ENCODE assay signal across 22 mouse cellular contexts in the genomic region with DNA sequence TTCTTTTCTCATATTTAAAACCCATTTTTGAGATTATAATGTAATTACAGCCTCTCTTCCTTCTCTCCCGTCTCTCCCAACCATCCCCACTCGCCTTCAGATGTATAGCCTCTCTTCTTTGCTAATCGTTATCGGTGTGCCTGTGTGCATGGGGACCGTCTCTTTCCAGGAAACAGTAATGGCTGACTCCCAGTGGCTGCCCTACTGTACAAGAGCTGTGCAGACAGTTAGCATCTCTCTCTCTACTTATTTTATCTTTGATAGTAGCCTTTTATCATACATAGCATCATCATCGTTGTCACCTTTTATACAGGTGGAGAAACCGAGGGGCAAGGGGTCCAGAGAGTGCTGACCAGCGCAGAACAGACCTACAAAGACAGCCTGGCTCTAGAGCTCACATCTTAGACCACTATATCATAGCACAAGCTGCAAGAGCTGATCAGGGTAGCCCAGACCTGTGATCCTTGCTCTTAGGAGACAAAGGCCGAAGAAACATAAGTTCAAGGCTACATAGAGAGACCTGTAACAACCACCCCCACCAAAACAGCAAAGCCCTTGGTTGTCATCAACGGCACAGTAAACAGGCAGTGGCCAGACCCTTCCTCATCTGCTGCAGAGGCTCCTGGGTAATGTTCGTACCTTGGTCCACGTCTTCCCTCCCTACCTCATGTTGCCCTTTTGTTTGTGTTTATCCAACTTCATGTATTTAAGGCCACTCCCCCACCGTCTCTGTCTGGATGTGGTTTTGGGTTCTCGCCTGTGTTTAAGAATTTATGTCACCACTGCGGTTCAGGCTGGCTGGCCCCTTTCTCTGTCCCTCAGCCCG.
DNase-seq lines count a peak whose midpoint lies in the region; ATAC-seq and TF ChIP-seq lines count a peak whose summit lies in the region.
"Had no signal": no experiment of that assay in that cellular context is flagged by ENCODE, and none has a peak within 500 bp of the region (broad histone marks: within the 10 kb centered on the region; RNA-seq: fewer than 3 reads in every experiment).

No protein-coding gene starts in this region.

- no peaks in the 10 kb centered on the region for H3K27me3 ChIP-seq in limb, embryonic 10.5 days (ENCODE audit: low read depth, poor library complexity, severe bottlenecking)
- no peaks in the 10 kb centered on the region for H3K27me3 ChIP-seq in heart, adult 2 months (ENCODE audit: control insufficient read depth, insufficient read depth, low read length)
- H3K27me3 ChIP-seq: forebrain, embryonic 15.5 days; heart, embryonic 15.5 days; hindbrain, embryonic 13.5 days had no signal

- TF ChIP-seq EP300 in heart, adult 2 months (IDR thresholded peaks at IDR 0.05; ENCODE audit: insufficient read depth, low read depth, low read length) = no peak

- no peak for ATAC-seq in erythroid progenitor cell, adult 5-6 weeks (replicated peaks; ENCODE audit: low FRiP score, poor library complexity, severe bottlenecking)
- ATAC-seq: forebrain, embryonic 15.5 days; hindbrain, embryonic 16.5 days; intestine, postnatal 0 days had no signal

- no peaks in the 10 kb centered on the region for H3K36me3 ChIP-seq in limb, embryonic 10.5 days
- no peaks in the 10 kb centered on the region for H3K36me3 ChIP-seq in heart, adult 2 months (ENCODE audit: control insufficient read depth, insufficient read depth, low read length)
- H3K36me3 ChIP-seq: forebrain, embryonic 12.5 days; forebrain, embryonic 15.5 days; heart, embryonic 15.5 days; hindbrain, embryonic 10.5 days; hindbrain, embryonic 13.5 days had no signal

- H3K27ac ChIP-seq in limb, embryonic 10.5 days = peak overlapping the region; percentile 47; the same call in 1 of the 2 replicates
- H3K27ac ChIP-seq in heart, adult 2 months = no peak overlapping the region
- H3K27ac ChIP-seq: forebrain, embryonic 12.5 days; forebrain, embryonic 15.5 days; heart, embryonic 15.5 days; hindbrain, embryonic 10.5 days; hindbrain, embryonic 13.5 days had no signal

- no peaks in the 10 kb centered on the region for H3K79me2 ChIP-seq in heart, adult 2 months (replicated peaks; ENCODE audit: control insufficient read depth, insufficient read depth, low read length)

- H3K9ac ChIP-seq in heart, adult 2 months (ENCODE audit: low read depth, low read length) = no peak overlapping the region
- H3K9ac ChIP-seq: forebrain, embryonic 12.5 days; forebrain, embryonic 15.5 days; heart, embryonic 15.5 days; hindbrain, embryonic 13.5 days had no signal

- peaks cover 39% of the 10 kb centered on the region for H3K4me1 ChIP-seq in limb, embryonic 10.5 days
- H3K4me1 ChIP-seq in heart, adult 2 months (ENCODE audit: control insufficient read depth, insufficient read depth, low read length) = no peaks in the 10 kb centered on the region
- H3K4me1 ChIP-seq: forebrain, embryonic 12.5 days; forebrain, embryonic 15.5 days; heart, embryonic 15.5 days; hindbrain, embryonic 13.5 days had no signal

- WGBS in limb, embryonic 10.5 days = 87% methylated on average over 16 of the region's 16 CpGs
- 74% methylated on average over 16 of the region's 16 CpGs for WGBS in heart, adult 2 months

- peak; percentile 93 for DNase-seq in 3T3-L1 (ENCODE audit: low read depth, low spot score)
- peak; percentile 54 for DNase-seq in CD4-positive, CD25-positive, alpha-beta regulatory T cell, adult 2 months (ENCODE audit: low read depth, low spot score)
- DNase-seq in adipocyte (ENCODE audit: low spot score) = peak; percentile 94
- no peak for DNase-seq in limb, embryonic 10.5 days (ENCODE audit: low spot score)
- DNase-seq in ovary, postnatal 14 days (ENCODE audit: low spot score) = no peak
- no peak for DNase-seq in heart, adult 2 months
- DNase-seq: adrenal gland, postnatal 10 days; adrenal gland, postnatal 36 days; cerebellum, adult 18-20 months; cerebellum, adult 9-10 months; cerebellum, postnatal 14 days; gastrocnemius, postnatal 36 days; heart, postnatal 10 days; heart, postnatal 36 days had no signal

- intact Hi-C loops in heart, adult 2 months (cut with DNase I) = no loop called here

- TF ChIP-seq POLR2A in heart, adult 2 months (IDR thresholded peaks at IDR 0.05; ENCODE audit: insufficient read depth, low read depth, low read length) = no peak

- no peak for TF ChIP-seq CTCF in heart, adult 2 months (IDR thresholded peaks at IDR 0.05)

- no peak overlapping the region for H3K4me3 ChIP-seq in limb, embryonic 10.5 days
- no peak overlapping the region for H3K4me3 ChIP-seq in heart, adult 2 months
- H3K4me3 ChIP-seq: forebrain, embryonic 12.5 days; forebrain, embryonic 15.5 days; heart, embryonic 15.5 days; hindbrain, embryonic 10.5 days; hindbrain, embryonic 13.5 days had no signal

- H3K9me3 ChIP-seq in limb, embryonic 10.5 days (replicated peaks) = no peaks in the 10 kb centered on the region
- H3K9me3 ChIP-seq: forebrain, embryonic 12.5 days; forebrain, embryonic 15.5 days; heart, embryonic 15.5 days; hindbrain, embryonic 10.5 days; hindbrain, embryonic 13.5 days had no signal

Comparison
In these comparisons a context has a peak if more than half of its experiments do, and no peak if none do; other contexts are left out.
1. DNase-seq: peak in 3T3-L1 (single experiment), CD4-positive, CD25-positive, alpha-beta regulatory T cell, adult 2 months (single experiment) and adipocyte (single experiment); none in limb, embryonic 10.5 days (single experiment), ovary, postnatal 14 days (single experiment) and heart, adult 2 months (0 of 2).